Mouse (Mus musculus) 3T3-L1 (cell line): ENCODE measurements around the gene Gm5286.
"Not testable (repeated sequence)": the region's sequence is repeated elsewhere in the genome, so short reads cannot be mapped to it uniquely, and the experiment has no call there.

ENCODE experiments used
- DNase-seq: peaks from one replicate; pipeline ENCODE4 v3.0.0-alpha.2; 2015; ENCODE audit warnings: low read depth, low spot score

The Gm5286 gene

GRCm38 (mm10) chr3:94196414-94196813 lies at the start of gene Gm5286:
TSS of gene Gm5286 (plus strand) at chr3:94196714.
- not testable (repeated sequence) for DNase-seq

- not testable (repeated sequence) for DNase-seq
These were observed 29.2 kb upstream of the Gm5286 start for GRCm38 (mm10) chr3:94167351-94167750.

GRCm38 (mm10) chr3:94178093-94178492 lies 18.4 kb upstream of the Gm5286 start, which contains the start of gene Gm10696:
TSS of gene Gm10696 (minus strand) at chr3:94178193.
- not testable (repeated sequence) for DNase-seq
